Mouse (Mus musculus) heart, embryonic 13.5 days (tissue): ENCODE results near the gene Rara. TPM values are rescaled to one million over a fixed set of nuclear protein-coding genes. Genes with fewer than 3 reads are reported as not detected.
"Not testable (repeated sequence)": the region's sequence is repeated elsewhere in the genome, so short reads cannot be mapped to it uniquely, and the experiment has no call there.

ENCODE experiments used
- ATAC-seq: fragments of 200-750 bp; cut with Nextera tagmentation; 2 replicates; pipeline ENCODE4 v1.8.0; 2017; ENCODE audit warnings: moderate TSS enrichment; ENCODE audit not compliant: insufficient number of reproducible peaks, low FRiP score, low TSS enrichment; ENCODE audit errors: extremely low read depth
- H3K27ac ChIP-seq: fragments of 300-500 bp; sonication (generic); replicated peaks from 2 replicates; pipeline ENCODE4 v1.5.1; 2015; ENCODE audit warnings: moderate library complexity, mild to moderate bottlenecking, inconsistent platforms
- H3K27me3 ChIP-seq: fragments of 300-500 bp; sonication (generic); replicated peaks from 2 replicates; pipeline ENCODE4 v1.6.1; 2015; ENCODE audit warnings: mild to moderate bottlenecking, inconsistent platforms
- H3K36me3 ChIP-seq: fragments of 300-500 bp; sonication (generic); 2 replicates; pipeline ENCODE4 v1.6.1; 2015; ENCODE audit warnings: mild to moderate bottlenecking, inconsistent platforms
- H3K4me1 ChIP-seq: fragments of 300-500 bp; sonication (generic); 2 replicates; pipeline ENCODE4 v1.6.1; 2015; ENCODE audit warnings: inconsistent platforms
- H3K4me2 ChIP-seq: fragments of 300-500 bp; sonication (generic); 2 replicates; pipeline ENCODE4 v1.6.1; 2015; ENCODE audit warnings: inconsistent platforms, mild to moderate bottlenecking, moderate library complexity
- H3K4me3 ChIP-seq: fragments of 300-500 bp; sonication (generic); 2 replicates; pipeline ENCODE4 v1.5.1; 2015; ENCODE audit warnings: moderate library complexity, mild to moderate bottlenecking, inconsistent platforms
- H3K9ac ChIP-seq: fragments of 300-500 bp; sonication (generic); 2 replicates; pipeline ENCODE4 v1.6.1; 2015; ENCODE audit warnings: inconsistent platforms, mild to moderate bottlenecking, moderate library complexity
- H3K9me3 ChIP-seq: fragments of 300-500 bp; sonication (generic); 2 replicates; pipeline ENCODE4 v1.6.1; 2016; ENCODE audit warnings: inconsistent platforms
- WGBS: fragments of 180-500 bp; shearing (Covaris S2); methylation state at CpG from one replicate; pipeline ENCODE4 v1.1.7; 2015; ENCODE audit warnings: mixed read lengths; 5-methylcytosine and 5-hydroxymethylcytosine counted together
- polyA plus RNA-seq: library from polyadenylated mRNA; unstranded; fragments of >200 nt; fragmentation: Nextera tagmentation; extraction: Ambion mirVana; gene quantifications from 2 replicates; pipeline ENCODE4 v1.2.1, GENCODE M21; 2015

The Rara gene
- polyA plus RNA-seq, 1 experiment from 2014 or later: 27.9 TPM

DNA sequence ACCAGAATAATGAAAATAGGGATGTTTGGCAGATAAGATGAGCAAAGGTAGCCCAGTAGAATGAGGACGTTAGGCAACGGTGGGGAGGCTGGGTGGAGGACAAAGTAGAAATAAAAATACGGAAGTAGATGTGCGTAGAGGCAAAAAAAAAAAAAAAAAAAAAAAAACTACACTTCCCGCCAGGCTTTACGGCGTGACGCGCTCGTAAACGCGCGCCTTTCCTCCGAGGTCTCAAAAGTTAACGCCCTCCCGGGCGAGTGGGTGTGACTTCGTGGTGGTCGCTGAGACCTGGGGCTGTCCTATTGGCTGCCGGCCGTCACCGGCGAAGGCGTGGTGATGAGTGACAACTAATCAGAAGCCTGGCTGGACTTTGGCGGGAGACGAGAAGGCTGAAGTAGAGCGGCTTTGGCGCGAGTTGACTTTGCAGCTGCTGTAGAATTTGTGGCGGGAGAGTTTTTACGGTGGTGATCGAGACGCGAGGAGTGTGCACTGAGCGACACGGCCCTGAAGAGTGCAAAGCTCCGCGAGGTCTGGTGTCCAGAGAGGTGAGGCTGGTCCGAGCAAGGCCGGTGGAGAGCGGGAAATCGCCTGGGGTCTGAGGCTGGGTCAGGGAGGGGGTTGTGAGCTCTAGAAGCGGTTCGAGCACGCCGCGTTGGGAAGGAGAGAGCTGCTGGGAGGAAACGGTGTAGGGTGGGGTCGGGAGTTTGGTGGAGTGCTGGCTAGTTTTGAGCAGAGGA, 20.0 kb upstream of the Rara start, which contains the start of gene Cdc6:
Gene Cdc6 (plus strand): TSS at position 365 of the 737 bp plus-strand sequence.
- peak within 1 kb of the TSS; percentile 84 for H3K9ac ChIP-seq
- peaks cover 35% of the 10 kb centered on the region for H3K36me3 ChIP-seq
- H3K4me1 ChIP-seq: peaks cover 64% of the 10 kb centered on the region
- H3K4me3 ChIP-seq: peak within 1 kb of the TSS; percentile 68
- no peaks in the 10 kb centered on the region for H3K27me3 ChIP-seq
- under 1% methylated on average over 49 of the region's 49 CpGs for WGBS
- peak within 1 kb of the TSS; percentile 96 for H3K4me2 ChIP-seq
- H3K27ac ChIP-seq: peak within 1 kb of the TSS; percentile 55
- ATAC-seq: peak; percentile 95
- H3K9me3 ChIP-seq: no peaks in the 10 kb centered on the region

DNA sequence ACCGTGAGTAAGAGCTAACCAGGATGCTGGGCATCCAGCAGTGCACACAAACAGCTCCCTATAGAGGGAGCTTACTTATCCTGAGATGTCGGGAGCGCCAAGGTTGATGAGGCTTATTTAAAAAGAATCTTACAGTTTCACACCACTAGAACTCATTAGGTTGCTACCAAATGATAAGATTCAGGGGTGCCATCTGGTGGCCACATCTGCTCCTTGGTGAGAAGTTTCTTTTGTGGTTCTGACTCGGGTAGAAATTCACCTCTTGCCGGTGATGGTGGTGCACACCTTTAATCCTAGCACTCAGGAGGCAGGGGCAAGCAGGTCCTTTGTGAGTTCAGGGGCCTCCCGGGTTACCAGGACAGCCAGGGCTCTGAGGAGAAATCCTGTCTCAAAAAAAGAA, 18.0 kb upstream of the Rara start:
- WGBS: 25% methylated on average over 6 of the region's 6 CpGs
- no peak for ATAC-seq
- H3K4me3 ChIP-seq: peak overlapping the region; percentile 68
- no peaks in the 10 kb centered on the region for H3K27me3 ChIP-seq
- H3K4me1 ChIP-seq: peaks cover 43% of the 10 kb centered on the region
- H3K9ac ChIP-seq: peak overlapping the region; percentile 84
- peak overlapping the region; percentile 96 for H3K4me2 ChIP-seq
- 0 out of 2 replicates have a peak overlapping the region, but pooled peaks have one; percentile 36 for H3K27ac ChIP-seq
- H3K9me3 ChIP-seq: no peaks in the 10 kb centered on the region
- peaks cover 51% of the 10 kb centered on the region for H3K36me3 ChIP-seq

DNA sequence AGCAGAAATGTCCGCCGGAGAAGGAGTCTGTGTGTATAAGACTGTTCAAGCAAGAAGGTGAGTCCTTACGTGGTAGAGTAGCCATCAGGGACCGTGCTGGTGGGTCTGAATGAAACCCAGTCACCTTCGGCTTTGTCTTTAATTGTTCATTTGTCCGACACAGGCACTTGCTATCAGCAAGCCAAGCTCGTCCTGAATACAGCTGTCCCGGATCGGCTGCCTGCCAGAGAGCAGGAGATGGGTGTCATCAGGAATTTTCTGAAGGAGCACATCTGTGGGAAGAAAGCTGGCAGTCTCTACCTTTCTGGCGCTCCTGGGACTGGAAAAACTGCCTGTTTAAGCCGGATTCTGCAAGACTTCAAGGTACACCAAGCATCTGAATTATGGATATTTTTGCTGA, 17.2 kb upstream of the Rara start:
- Histone ChIP-seq H3K36me3 (peaks cover 56% of the 10 kb centered on the region), H3K9ac (peak overlapping the region; percentile 84), H3K4me2 (peak overlapping the region; percentile 96), H3K9me3 (no peaks in the 10 kb centered on the region), H3K27ac (no peak overlapping the region), H3K4me3 (peak overlapping the region; percentile 12; the same call in 1 of the 2 replicates), H3K4me1 (peaks cover 36% of the 10 kb centered on the region), H3K27me3 (no peaks in the 10 kb centered on the region)
- no peak for ATAC-seq
- 73% methylated on average over 11 of the region's 11 CpGs for WGBS

DNA sequence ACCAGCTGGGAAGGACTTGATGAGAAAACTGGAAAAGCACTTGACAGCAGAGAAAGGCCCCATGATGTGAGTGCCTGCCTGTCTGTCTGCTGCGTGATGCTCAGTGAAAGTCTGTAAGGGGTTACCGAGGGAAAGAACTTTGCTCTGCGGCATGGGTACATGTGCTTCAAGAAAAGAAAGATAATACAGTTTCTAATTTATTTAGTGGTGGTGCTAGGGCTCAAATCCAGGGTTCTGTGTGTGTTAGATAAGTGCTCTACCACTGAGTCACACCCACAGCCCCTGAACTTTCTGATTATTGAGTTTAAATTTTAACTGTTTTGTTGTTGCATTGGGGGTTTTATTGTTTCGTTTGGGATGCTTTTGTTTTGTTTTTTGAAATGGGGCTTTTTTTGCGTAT, 16.1 kb upstream of the Rara start:
- H3K4me3 ChIP-seq: no peak overlapping the region
- no peak for ATAC-seq
- WGBS: 76% methylated on average over 5 of the region's 5 CpGs
- peaks cover 34% of the 10 kb centered on the region for H3K4me1 ChIP-seq
- peaks cover 60% of the 10 kb centered on the region for H3K36me3 ChIP-seq
- H3K4me2 ChIP-seq: no peak overlapping the region
- H3K9ac ChIP-seq: no peak overlapping the region
- H3K9me3 ChIP-seq: no peaks in the 10 kb centered on the region
- no peak overlapping the region for H3K27ac ChIP-seq
- H3K27me3 ChIP-seq: no peaks in the 10 kb centered on the region

DNA sequence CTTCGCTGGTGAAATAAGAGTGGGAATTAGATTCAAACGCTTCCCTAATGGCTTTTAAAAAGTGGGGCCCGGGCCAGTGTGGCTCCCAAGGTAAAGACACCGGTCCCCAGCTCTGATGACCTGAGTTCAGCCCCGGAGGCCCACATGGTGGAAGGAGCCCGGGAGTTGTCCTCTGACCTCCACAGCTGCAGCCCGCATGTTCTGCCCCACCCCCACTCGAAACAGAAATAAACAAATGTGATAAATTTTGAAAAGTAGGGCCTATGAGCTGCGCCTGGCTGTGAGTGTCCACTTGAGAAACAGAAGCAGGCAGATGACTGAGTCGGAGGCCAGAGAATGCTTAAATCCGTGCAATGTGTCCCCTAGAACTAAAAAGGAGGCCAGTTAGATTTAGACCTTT, 13.4 kb upstream of the Rara start:
- no peak for ATAC-seq
- Histone ChIP-seq H3K4me3 (no peak overlapping the region), H3K27me3 (no peaks in the 10 kb centered on the region), H3K36me3 (peaks cover 86% of the 10 kb centered on the region), H3K27ac (no peak overlapping the region), H3K4me1 (peaks cover 34% of the 10 kb centered on the region), H3K9me3 (no peaks in the 10 kb centered on the region), H3K4me2 (no peak overlapping the region), H3K9ac (no peak overlapping the region)
- 75% methylated on average over 11 of the region's 11 CpGs for whole genome bisulfite sequencing

DNA sequence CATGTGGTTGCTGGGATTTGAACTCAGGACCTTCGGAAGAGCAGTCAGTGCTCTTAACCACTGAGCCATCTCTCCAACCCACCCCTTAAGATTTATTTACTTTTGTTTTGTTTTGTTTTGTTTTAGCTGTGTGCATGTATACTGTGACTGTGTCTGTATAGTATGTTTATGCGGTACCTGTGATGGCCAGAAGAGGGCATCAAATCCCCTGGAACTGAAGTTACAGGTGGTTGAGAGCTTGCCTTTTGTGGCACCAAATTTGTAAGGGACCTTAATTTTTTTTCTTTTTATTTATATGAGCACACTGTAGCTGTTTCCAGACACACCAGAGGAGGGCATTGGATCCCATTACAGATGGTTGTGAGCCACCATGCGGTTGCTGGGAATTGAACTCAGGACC, 11.2 kb upstream of the Rara start:
- not testable (repeated sequence) for H3K9me3 ChIP-seq, ATAC-seq, H3K27me3 ChIP-seq, H3K4me3 ChIP-seq, H3K4me2 ChIP-seq, H3K27ac ChIP-seq, H3K9ac ChIP-seq
- Histone ChIP-seq H3K4me1 (peaks cover 20% of the 10 kb centered on the region), H3K36me3 (peaks cover 95% of the 10 kb centered on the region)
- WGBS: 89% methylated on average over 3 of the region's 3 CpGs

DNA sequence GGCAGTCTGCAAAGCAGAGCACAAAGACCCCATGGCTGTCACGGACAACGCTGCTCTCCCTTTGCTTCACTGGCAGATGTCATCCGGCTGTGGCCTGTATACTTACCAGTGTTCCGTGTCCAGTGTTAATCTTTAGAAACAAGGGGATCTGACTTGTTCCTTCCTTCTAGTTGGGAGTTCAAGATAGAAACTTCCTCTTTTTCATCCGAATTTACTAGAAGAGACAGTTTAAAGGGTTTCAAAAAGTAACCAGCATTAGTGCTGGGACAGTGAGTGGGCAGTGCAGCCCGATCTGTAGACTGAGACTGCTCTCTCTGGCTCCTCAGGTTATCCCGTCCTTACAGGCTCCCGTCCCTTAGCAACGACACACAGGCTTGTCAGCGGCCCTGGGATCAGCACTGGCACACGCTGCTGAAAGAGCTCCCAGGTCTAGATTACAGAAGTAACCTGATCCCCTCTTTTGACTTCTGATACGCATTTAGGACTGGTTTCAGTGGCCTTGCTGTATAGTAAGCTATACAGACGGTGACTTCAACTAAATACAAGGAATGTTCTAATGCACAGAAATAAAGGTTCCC, 10.1 kb upstream of the Rara start:
- no peak overlapping the region for H3K4me3 ChIP-seq
- 44% methylated on average over 13 of the region's 13 CpGs for WGBS
- no peaks in the 10 kb centered on the region for H3K9me3 ChIP-seq
- no peak for ATAC-seq
- H3K36me3 ChIP-seq: peaks cover 90% of the 10 kb centered on the region
- H3K4me1 ChIP-seq: peaks cover 21% of the 10 kb centered on the region
- no peak overlapping the region for H3K4me2 ChIP-seq
- peak overlapping the region; percentile 37; the same call in 1 of the 2 replicates for H3K9ac ChIP-seq
- H3K27me3 ChIP-seq: no peaks in the 10 kb centered on the region
- H3K27ac ChIP-seq: peak overlapping the region; percentile 69

DNA sequence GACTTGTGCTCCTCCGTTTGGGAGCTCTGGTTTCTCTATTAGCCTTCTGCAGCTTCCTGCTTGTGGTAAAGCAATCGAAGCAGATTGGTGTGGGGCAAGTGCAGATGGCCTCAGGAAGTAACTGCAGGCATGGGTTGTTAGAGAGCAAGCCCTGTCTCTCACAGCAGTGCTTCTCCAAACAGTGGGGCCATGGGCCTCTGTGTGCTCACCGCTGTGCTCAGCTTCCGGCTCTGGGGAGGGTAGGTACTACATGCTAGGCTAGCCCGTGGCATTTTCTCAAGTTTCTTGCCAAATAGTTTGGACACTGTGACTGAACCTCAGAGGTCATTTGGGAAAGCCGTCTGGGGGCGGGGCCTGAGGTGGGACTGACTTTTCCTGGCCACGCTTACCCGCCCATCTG, 9.4 kb upstream of the Rara start:
- no peak overlapping the region for H3K4me2 ChIP-seq
- 67% methylated on average over 9 of the region's 9 CpGs for WGBS
- H3K36me3 ChIP-seq: peaks cover 84% of the 10 kb centered on the region
- no peaks in the 10 kb centered on the region for H3K9me3 ChIP-seq
- H3K4me3 ChIP-seq: no peak overlapping the region
- H3K4me1 ChIP-seq: peaks cover 29% of the 10 kb centered on the region
- H3K27me3 ChIP-seq: no peaks in the 10 kb centered on the region
- H3K9ac ChIP-seq: peak overlapping the region; percentile 37; the same call in 1 of the 2 replicates
- no peak for ATAC-seq
- peak overlapping the region; percentile 69 for H3K27ac ChIP-seq

DNA sequence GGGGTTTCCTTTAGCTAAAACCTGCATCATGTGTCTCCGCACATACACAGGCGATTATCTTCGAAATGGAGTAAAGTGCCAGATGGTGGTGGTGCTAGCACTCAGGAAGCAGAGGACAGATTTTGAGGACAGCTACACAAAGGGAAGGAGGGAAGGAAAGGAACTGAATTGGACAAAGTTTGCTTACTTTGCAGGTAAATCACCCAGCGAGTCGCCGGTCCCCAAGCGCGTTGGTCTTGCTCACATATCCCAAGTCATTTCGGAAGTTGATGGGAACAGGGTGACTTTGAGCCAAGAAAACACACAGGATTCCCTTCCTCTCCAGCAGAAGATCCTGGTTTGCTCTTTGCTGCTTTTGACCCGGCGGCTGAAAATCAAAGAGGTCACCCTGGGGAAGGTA, 8.6 kb upstream of the Rara start:
- Histone ChIP-seq H3K9ac (no peak overlapping the region), H3K27me3 (no peaks in the 10 kb centered on the region), H3K27ac (no peak overlapping the region), H3K9me3 (no peaks in the 10 kb centered on the region), H3K4me1 (peaks cover 34% of the 10 kb centered on the region), H3K4me3 (no peak overlapping the region), H3K36me3 (peaks cover 76% of the 10 kb centered on the region), H3K4me2 (no peak overlapping the region)
- no peak for ATAC-seq
- WGBS: 89% methylated on average over 11 of the region's 11 CpGs

DNA sequence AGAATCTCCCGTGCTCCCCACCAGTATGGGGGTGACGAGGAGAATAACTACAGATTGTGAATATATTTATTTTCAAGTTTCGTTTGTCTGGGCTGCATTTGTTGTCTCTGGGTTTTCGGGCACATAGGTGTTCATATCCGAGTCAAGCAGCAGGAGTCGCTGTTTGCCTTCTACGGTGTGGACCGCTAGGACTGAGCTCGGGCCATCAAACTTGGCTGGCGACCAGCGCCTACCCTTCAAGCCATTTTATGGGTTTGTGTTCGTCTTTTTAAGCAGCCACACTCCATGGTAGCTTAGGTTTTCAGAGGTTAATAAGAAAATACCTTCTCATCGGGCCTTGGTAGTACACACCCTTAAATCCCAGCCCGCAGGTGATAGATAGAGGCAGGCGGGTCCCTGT, 5.8 kb upstream of the Rara start:
- not testable (repeated sequence) for H3K4me3 ChIP-seq, ATAC-seq, H3K9me3 ChIP-seq, H3K4me2 ChIP-seq, H3K9ac ChIP-seq, H3K27me3 ChIP-seq, H3K27ac ChIP-seq
- peaks cover 61% of the 10 kb centered on the region for H3K4me1 ChIP-seq
- H3K36me3 ChIP-seq: peaks cover 50% of the 10 kb centered on the region
- WGBS: 48% methylated on average over 15 of the region's 15 CpGs

DNA sequence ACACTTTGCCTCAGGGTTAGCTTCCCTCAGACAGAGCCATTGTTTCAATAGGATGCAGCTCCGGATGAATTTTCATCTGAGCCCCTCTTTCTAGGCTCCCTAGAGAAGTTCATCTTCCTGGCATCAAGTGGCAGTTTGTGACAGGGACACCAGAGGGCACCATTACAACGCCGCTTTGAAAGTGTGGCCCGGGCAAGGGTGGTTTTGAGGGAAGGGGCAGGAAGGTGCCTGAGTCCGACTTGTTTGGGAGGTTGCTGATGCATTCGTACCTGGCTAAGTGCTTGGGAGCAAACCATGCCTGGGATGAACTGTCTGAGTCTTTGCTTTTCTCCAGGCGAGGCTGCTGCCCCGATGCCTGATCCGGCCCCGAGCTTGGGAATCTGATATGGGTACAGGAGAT, 5.3 kb upstream of the Rara start:
- WGBS: 54% methylated on average over 10 of the region's 10 CpGs
- H3K4me2 ChIP-seq, ATAC-seq, H3K27me3 ChIP-seq, H3K9me3 ChIP-seq, H3K4me3 ChIP-seq, H3K9ac ChIP-seq: not testable (repeated sequence)
- Histone ChIP-seq H3K36me3 (peaks cover 46% of the 10 kb centered on the region), H3K4me1 (peaks cover 61% of the 10 kb centered on the region), H3K27ac (0 out of 2 replicates have a peak overlapping the region, but pooled peaks have one; percentile 67)
